Mouse (Mus musculus): ENCODE measurements at regions not wholly inside any gene's neighbourhood (a gene's known extent, or its start where the extent isn't known, plus 50 kb on each side); places are given as distances from the start of the nearest gene placed in this dataset.

GRCm38 (mm10) chr16:90666271-90666986 lies 60.8 kb downstream of the Mis18a start:
- DNase-seq (ENCODE audit: low read depth, low spot score): no peak

GRCm38 (mm10) chr16:90664086-90664485 lies 63.1 kb downstream of the Mis18a start:
- DNase-seq (ENCODE audit: low read depth, low spot score): no peak

- no peak for DNase-seq (ENCODE audit: low read depth, low spot score)
These were observed 69.2 kb downstream of the Mis18a start for GRCm38 (mm10) chr16:90658050-90658449.

- no peak for DNase-seq (ENCODE audit: low read depth, low spot score)
These were observed 70.2 kb downstream of the Mis18a start for GRCm38 (mm10) chr16:90657027-90657426.

GRCm38 (mm10) chr16:90656571-90657011 lies 70.6 kb downstream of the Mis18a start:
- no peak for DNase-seq (ENCODE audit: low read depth, low spot score)

- no peak for DNase-seq (ENCODE audit: low read depth, low spot score)
These were observed 72.4 kb downstream of the Mis18a start for GRCm38 (mm10) chr16:90654853-90655252.

GRCm38 (mm10) chr16:90652821-90653220 lies 74.4 kb downstream of the Mis18a start:
- DNase-seq (ENCODE audit: low read depth, low spot score): no peak

- no peak for DNase-seq (ENCODE audit: low read depth, low spot score)
These were observed 79.0 kb downstream of the Mis18a start for GRCm38 (mm10) chr16:90648161-90648560.

GRCm38 (mm10) chr16:90642671-90643070 lies 84.5 kb downstream of the Mis18a start:
- no peak for DNase-seq (ENCODE audit: low read depth, low spot score)

- no peak for DNase-seq (ENCODE audit: low read depth, low spot score)
These were observed 92.0 kb downstream of the Mis18a start for GRCm38 (mm10) chr16:90635216-90635615.

- no peak for DNase-seq (ENCODE audit: low read depth, low spot score)
These were observed 97.2 kb downstream of the Mis18a start for GRCm38 (mm10) chr16:90629976-90630375.

GRCm38 (mm10) chr16:90629121-90629930 lies 97.9 kb downstream of the Mis18a start:
- no peak for DNase-seq (ENCODE audit: low read depth, low spot score)

GRCm38 (mm10) chr16:90628605-90629120 lies 98.5 kb downstream of the Mis18a start:
- DNase-seq (ENCODE audit: low read depth, low spot score): no peak

- no peak for DNase-seq (ENCODE audit: low read depth, low spot score)
These were observed 101.1 kb downstream of the Mis18a start for GRCm38 (mm10) chr16:90626035-90626670.

GRCm38 (mm10) chr16:90625301-90626034 lies 101.7 kb downstream of the Mis18a start:
- DNase-seq (ENCODE audit: low read depth, low spot score): no peak

GRCm38 (mm10) chr16:90624039-90624625 lies 103.1 kb downstream of the Mis18a start:
- DNase-seq (ENCODE audit: low read depth, low spot score): no peak

GRCm38 (mm10) chr16:90622677-90623225 lies 104.5 kb downstream of the Mis18a start:
- no peak for DNase-seq (ENCODE audit: low read depth, low spot score)

GRCm38 (mm10) chr16:90621761-90622411 lies 105.3 kb downstream of the Mis18a start:
- DNase-seq (ENCODE audit: low read depth, low spot score): no peak

GRCm38 (mm10) chr16:90619565-90620311 lies 107.5 kb downstream of the Mis18a start:
- no peak for DNase-seq (ENCODE audit: low read depth, low spot score)

Measured in retina, adult 2 months (tissue).